Mouse (Mus musculus) limb, embryonic 13.5 days (tissue): ENCODE measurements at regions not wholly inside any gene's neighbourhood (a gene's known extent, or its start where the extent isn't known, plus 50 kb on each side); places are given as distances from the start of the nearest gene placed in this dataset.

ENCODE experiments used
- ATAC-seq: fragments of 200-750 bp; cut with Nextera tagmentation; 2 replicates; pipeline ENCODE4 v1.8.0; 2017; ENCODE audit warnings: low read depth, moderate number of reproducible peaks, moderate TSS enrichment; ENCODE audit not compliant: low FRiP score
- H3K27ac ChIP-seq: fragments of 300-500 bp; sonication (generic); 2 replicates; pipeline ENCODE4 v1.5.1; 2015; ENCODE audit warnings: inconsistent platforms, mild to moderate bottlenecking, moderate library complexity
- H3K27me3 ChIP-seq: fragments of 300-500 bp; sonication (generic); 2 replicates; pipeline ENCODE4 v1.6.1; 2015; ENCODE audit warnings: mild to moderate bottlenecking, inconsistent platforms
- H3K36me3 ChIP-seq: fragments of 300-500 bp; sonication (generic); 2 replicates; pipeline ENCODE4 v1.6.1; 2015; ENCODE audit warnings: inconsistent platforms, mild to moderate bottlenecking, moderate library complexity
- H3K4me1 ChIP-seq: fragments of 300-500 bp; sonication (generic); 2 replicates; pipeline ENCODE4 v1.6.1; 2015; ENCODE audit warnings: inconsistent platforms
- H3K4me2 ChIP-seq: fragments of 300-500 bp; sonication (generic); replicated peaks from 2 replicates; pipeline ENCODE4 v1.6.1; 2015; ENCODE audit warnings: inconsistent platforms, mild to moderate bottlenecking, moderate library complexity
- H3K4me3 ChIP-seq: fragments of 300-500 bp; sonication (generic); 2 replicates; pipeline ENCODE4 v1.5.1; 2015; ENCODE audit warnings: moderate library complexity, mild to moderate bottlenecking, inconsistent platforms
- H3K9ac ChIP-seq: fragments of 300-500 bp; sonication (generic); 2 replicates; pipeline ENCODE4 v1.6.1; 2015; ENCODE audit warnings: mild to moderate bottlenecking, inconsistent platforms
- H3K9me3 ChIP-seq: fragments of 300-500 bp; sonication (generic); 2 replicates; pipeline ENCODE4 v1.6.1; 2016; ENCODE audit warnings: inconsistent platforms
- WGBS: fragments of 180-500 bp; shearing (Covaris S2); methylation state at CpG from one replicate; pipeline ENCODE4 v1.1.7; 2015; 5-methylcytosine and 5-hydroxymethylcytosine counted together

DNA sequence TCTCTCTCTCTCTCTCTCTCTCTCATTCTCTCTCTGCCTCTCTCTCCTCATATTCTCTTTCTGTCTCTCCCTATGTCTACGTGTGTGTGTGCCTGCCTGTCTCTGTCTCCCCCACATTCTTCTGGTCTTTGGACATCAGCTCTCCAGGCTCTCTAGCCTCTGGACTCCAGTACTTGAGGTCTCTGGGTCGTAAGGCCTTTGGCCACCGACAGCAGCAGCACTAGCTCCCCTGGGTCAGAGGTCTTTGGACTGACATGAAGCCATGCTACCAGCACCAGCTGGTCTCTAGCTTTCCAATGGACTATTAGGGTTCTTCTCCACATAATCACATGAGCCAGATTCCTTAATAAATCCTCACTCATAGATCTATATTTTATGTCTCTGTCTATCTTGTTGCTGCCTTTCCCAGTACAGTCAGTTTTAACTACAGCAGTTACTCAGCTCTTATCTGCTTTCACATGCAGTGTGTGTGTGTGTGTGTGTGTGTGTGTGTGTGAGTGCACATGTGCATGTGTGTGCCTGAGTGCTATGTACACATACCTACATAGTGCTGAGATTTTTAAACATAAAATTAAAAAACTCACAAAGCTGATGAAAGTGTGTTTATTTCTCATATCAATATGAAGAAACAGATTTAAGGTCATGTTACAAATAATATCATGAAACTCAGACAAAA is 81.7 kb upstream of the Cpeb2 start:
- H3K36me3 ChIP-seq, result no peaks in the 10 kb centered on the region
- WGBS, result 76% methylated on average over 3 of the region's 3 CpGs
- no peak overlapping the region for H3K9ac ChIP-seq
- H3K4me3 ChIP-seq, result no peak overlapping the region
- no peak overlapping the region for H3K4me2 ChIP-seq
- H3K27ac ChIP-seq, result no peak overlapping the region
- H3K27me3 ChIP-seq, result no peaks in the 10 kb centered on the region
- peaks cover 6% of the 10 kb centered on the region for H3K4me1 ChIP-seq
- ATAC-seq, result no peak
- no peaks in the 10 kb centered on the region for H3K9me3 ChIP-seq

DNA sequence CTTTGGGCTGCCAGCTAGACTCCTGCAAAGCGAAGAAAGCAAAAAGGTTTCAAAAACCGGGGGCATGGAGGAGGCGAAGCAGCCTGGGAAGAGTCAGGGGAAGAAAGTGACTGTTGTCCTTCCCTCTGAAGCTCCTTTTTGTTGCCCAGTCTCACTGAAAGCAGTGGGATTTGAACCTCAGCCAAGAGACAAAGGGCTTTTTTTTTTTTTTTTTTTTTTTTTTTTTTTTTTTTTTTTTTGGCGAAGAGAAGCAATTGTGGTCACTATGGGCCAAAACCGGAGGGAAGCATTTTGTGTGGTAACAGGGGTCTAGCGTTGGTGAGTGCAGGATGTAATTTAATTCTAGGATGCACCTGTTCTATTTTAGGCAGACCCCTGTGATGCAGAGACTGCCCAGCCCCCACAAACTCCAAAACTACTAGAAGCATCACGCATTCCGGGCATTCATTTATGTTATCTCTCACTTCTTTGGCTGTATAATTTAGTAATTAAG is 80.8 kb upstream of the Cpeb2 start:
- H3K9me3 ChIP-seq, result no peaks in the 10 kb centered on the region
- no peak overlapping the region for H3K4me2 ChIP-seq
- H3K27me3 ChIP-seq, result no peaks in the 10 kb centered on the region
- H3K36me3 ChIP-seq, result no peaks in the 10 kb centered on the region
- no peak overlapping the region for H3K4me3 ChIP-seq
- 48% methylated on average over 8 of the region's 8 CpGs for WGBS
- no peak for ATAC-seq
- peaks cover 6% of the 10 kb centered on the region for H3K4me1 ChIP-seq
- H3K9ac ChIP-seq, result no peak overlapping the region
- no peak overlapping the region for H3K27ac ChIP-seq

DNA sequence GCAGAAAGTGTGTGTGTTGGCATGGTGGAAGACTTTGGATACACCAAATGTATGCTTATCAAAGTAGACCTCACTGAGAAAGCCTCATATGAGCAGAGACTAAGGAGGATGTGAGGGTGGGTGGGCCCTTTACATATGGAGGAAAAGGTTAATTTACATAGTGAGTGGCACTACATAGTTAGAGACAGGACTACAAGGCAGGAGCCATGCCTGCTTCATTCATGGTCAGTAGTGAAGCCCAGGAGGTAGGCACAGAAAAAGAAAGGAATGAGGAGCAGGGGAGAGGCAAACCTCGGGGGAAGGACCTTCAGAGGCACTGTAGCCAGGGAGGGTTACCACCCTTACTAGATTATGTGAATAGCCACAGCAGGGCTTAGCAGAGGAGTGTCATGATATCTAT is 80.1 kb upstream of the Cpeb2 start:
- 67% methylated on average over 1 of the region's 1 CpGs for WGBS
- H3K27ac ChIP-seq, result no peak overlapping the region
- H3K9me3 ChIP-seq, result no peaks in the 10 kb centered on the region
- ATAC-seq, result no peak
- H3K4me3 ChIP-seq, result no peak overlapping the region
- no peaks in the 10 kb centered on the region for H3K27me3 ChIP-seq
- no peak overlapping the region for H3K9ac ChIP-seq
- peaks cover 6% of the 10 kb centered on the region for H3K4me1 ChIP-seq
- no peaks in the 10 kb centered on the region for H3K36me3 ChIP-seq
- no peak overlapping the region for H3K4me2 ChIP-seq

DNA sequence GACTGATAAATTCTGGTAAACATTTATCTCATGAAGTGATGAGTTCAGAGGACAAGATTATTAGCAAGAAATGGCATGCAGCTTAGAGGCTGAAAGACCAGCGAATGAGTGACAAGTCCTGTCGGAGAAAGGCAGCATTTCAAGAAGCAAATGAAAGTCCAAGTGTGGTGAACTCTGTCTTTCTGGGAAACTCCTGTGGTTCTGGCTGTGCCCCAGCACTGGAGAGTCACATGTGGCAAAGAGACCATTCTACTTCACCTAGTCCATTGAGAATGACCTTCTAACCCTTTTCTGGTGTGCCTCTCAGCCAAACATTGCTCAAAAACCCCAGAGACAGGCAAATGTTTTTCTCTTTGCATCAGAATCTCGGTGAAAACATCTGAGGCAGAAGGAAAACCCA is 76.2 kb upstream of the Cpeb2 start:
- WGBS, result 81% methylated on average over 3 of the region's 3 CpGs
- H3K27ac ChIP-seq, result no peak overlapping the region
- ATAC-seq, result no peak

DNA sequence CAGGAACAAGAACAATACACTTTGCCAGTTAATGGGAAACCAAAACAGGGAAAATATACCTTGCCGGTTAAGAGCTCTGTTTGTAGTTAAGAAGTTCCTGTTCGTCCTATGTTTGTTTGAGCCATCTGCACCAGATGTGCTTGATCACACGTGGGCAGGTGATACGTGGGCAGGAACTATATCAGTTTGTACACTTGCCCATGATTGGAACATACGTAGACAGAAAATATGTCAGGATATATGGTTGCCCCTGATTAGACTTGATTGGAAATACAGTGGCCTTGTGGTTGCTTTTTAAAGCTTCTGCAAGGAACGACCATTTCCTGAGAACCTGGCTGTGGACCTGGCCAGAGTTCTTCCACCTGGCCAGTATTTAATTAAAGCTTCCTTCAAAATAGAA is 72.8 kb upstream of the Cpeb2 start:
- Histone ChIP-seq H3K9ac (no peak overlapping the region), H3K4me3 (no peak overlapping the region), H3K4me2 (no peak overlapping the region), H3K27ac (no peak overlapping the region), H3K4me1 (no peaks in the 10 kb centered on the region), H3K36me3 (no peaks in the 10 kb centered on the region), H3K9me3 (no peaks in the 10 kb centered on the region), H3K27me3 (no peaks in the 10 kb centered on the region)
- WGBS, result 78% methylated on average over 6 of the region's 6 CpGs
- ATAC-seq, result no peak

More for the DNA sequence above, 76.2 kb upstream of the Cpeb2 start:
- Histone ChIP-seq H3K9me3 (no peaks in the 10 kb centered on the region), H3K36me3 (no peaks in the 10 kb centered on the region), H3K4me2 (no peak overlapping the region), H3K4me3 (no peak overlapping the region), H3K9ac (no peak overlapping the region), H3K4me1 (no peaks in the 10 kb centered on the region), H3K27me3 (no peaks in the 10 kb centered on the region)

DNA sequence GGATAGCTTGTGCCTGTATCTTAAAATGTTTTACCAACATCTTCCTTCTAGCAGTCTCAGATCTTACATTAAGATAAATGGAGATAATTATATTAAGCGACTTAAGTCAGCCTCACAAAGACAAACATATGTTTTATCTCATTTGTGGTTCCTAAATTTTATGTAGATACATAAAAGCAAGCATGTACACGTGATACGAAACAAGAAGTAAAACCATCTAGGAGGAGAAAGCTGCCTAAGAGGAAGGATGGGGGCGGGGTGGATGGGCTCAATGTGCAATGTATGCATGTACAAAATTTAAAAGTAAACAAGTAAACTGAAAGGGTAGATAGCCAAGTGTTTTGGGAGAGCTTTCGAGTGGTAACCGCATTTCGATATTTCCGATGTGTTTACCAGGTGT is 51.5 kb upstream of the Cpeb2 start:
- Histone ChIP-seq H3K27ac (no peak overlapping the region), H3K27me3 (no peaks in the 10 kb centered on the region), H3K4me2 (no peak overlapping the region), H3K4me1 (no peaks in the 10 kb centered on the region), H3K9me3 (no peaks in the 10 kb centered on the region), H3K9ac (no peak overlapping the region), H3K4me3 (no peak overlapping the region), H3K36me3 (no peaks in the 10 kb centered on the region)
- no peak for ATAC-seq
- 63% methylated on average over 8 of the region's 8 CpGs for WGBS
